Mouse (Mus musculus) thymus, postnatal 0 days (tissue): Measurements from ENCODE around the gene Tmem234. TPM values are rescaled to one million over a fixed set of nuclear protein-coding genes. Genes with fewer than 3 reads are reported as not detected.

Experiments
- DNase-seq: peaks from one replicate; pipeline ENCODE4 v3.0.0-alpha.2; 2015; ENCODE audit warnings: low spot score
- microRNA-seq: library from miRNA; unstranded; fragments of <30 nt; microRNA quantifications from one replicate; pipeline ENCODE4, GENCODE M21; 2016; ENCODE audit warnings: borderline number of aligned reads
- polyA plus RNA-seq: library from polyadenylated mRNA; unstranded; fragments of >200 nt; fragmentation: Nextera tagmentation; extraction: Ambion mirVana; gene quantifications from 2 replicates; pipeline ENCODE4 v1.2.1, GENCODE M21; 2015

Gene Tmem234
- polyA plus RNA-seq, 1 experiment from 2014 or later = 230 TPM

- peak; percentile 56 for DNase-seq
Observed at GRCm38 (mm10) chr4:129671491-129672082, 71.1 kb downstream of the Tmem234 start.

GRCm38 (mm10) chr4:129672083-129672877 is 71.8 kb downstream of the Tmem234 start, which contains the start of gene Kpna6:
Gene Kpna6 (minus strand): TSS chr4:129672767.
- peak; percentile 82 for DNase-seq

- DNase-seq = no peak
Observed at GRCm38 (mm10) chr4:129672878-129673449, 72.5 kb downstream of the Tmem234 start.

Small RNAs within 50 kb of the gene (microRNA-seq; reads per million reads assigned to microRNA genes)
- not detected for gene Mir8119

Other genes with a start within 250 kb of the Tmem234 start
- 6.0 and 6.6 TPM in 2 replicates for gene Zbtb8a, start 222.6 kb upstream of the Tmem234 start, polyA plus RNA-seq
- gene Zbtb8b, start 159.8 kb upstream of the Tmem234 start, polyA plus RNA-seq = 1.7 and 1.8 TPM in 2 replicates
- 18.4 and 19.1 TPM in 2 replicates for gene Bsdc1, start 139.1 kb upstream of the Tmem234 start, polyA plus RNA-seq
- 0.09 TPM in 1 of 2 replicates, not detected in the other for gene Tssk3, start 109.6 kb upstream of the Tmem234 start, polyA plus RNA-seq
- gene Fam229a, start 109.5 kb upstream of the Tmem234 start, polyA plus RNA-seq = 0.62 TPM in 1 of 2 replicates, not detected in the other
- 382 and 399 TPM in 2 replicates for gene Marcksl1, start 87.1 kb upstream of the Tmem234 start, polyA plus RNA-seq
- gene Hdac1, start 58.0 kb upstream of the Tmem234 start, polyA plus RNA-seq = 310 and 317 TPM in 2 replicates
- 1,471 and 1,532 TPM in 2 replicates for gene Lck, start 27.0 kb upstream of the Tmem234 start, polyA plus RNA-seq
- 2.6 and 3.7 TPM in 2 replicates for gene Fam167b, start 22.1 kb upstream of the Tmem234 start, polyA plus RNA-seq
- 325 and 333 TPM in 2 replicates for gene Eif3i, start within 50 bp of the Tmem234 start, polyA plus RNA-seq
- gene Dcdc2b, start 13.6 kb downstream of the Tmem234 start, polyA plus RNA-seq = 3.0 and 3.3 TPM in 2 replicates
- gene Iqcc, start 18.4 kb downstream of the Tmem234 start, polyA plus RNA-seq = 39.5 and 40.6 TPM in 2 replicates
- 81.7 and 87.2 TPM in 2 replicates for gene Ccdc28b, start 23.3 kb downstream of the Tmem234 start, polyA plus RNA-seq
- gene Txlna, start 40.4 kb downstream of the Tmem234 start, polyA plus RNA-seq = 57.4 and 64.5 TPM in 2 replicates
- gene Kpna6, start 72.1 kb downstream of the Tmem234 start, polyA plus RNA-seq = 8.9 and 11.6 TPM in 2 replicates
- gene Tmem39b, start 96.2 kb downstream of the Tmem234 start, polyA plus RNA-seq = 7.7 and 9.2 TPM in 2 replicates
- gene Khdrbs1, start 141.6 kb downstream of the Tmem234 start, polyA plus RNA-seq = 127 and 145 TPM in 2 replicates
- 526 and 559 TPM in 2 replicates for gene Ptp4a2, start 210.6 kb downstream of the Tmem234 start, polyA plus RNA-seq